Mouse (Mus musculus): Measurements from ENCODE around the gene Gm7534.
"Not testable (repeated sequence)": the region's sequence is repeated elsewhere in the genome, so short reads cannot be mapped to it uniquely, and the experiment has no call there.

The Gm7534 gene

GRCm38 (mm10) chr4:134203340-134203896 is 614 bp upstream of the Gm7534 start:
- DNase-seq (ENCODE audit: low spot score in 2 of 2), result no peak

- DNase-seq (ENCODE audit: low spot score in 2 of 2), result no peak
Observed at GRCm38 (mm10) chr4:134199371-134199770, 3.4 kb downstream of the Gm7534 start.

GRCm38 (mm10) chr4:134186268-134186667 is 16.5 kb downstream of the Gm7534 start:
- DNase-seq (ENCODE audit: low spot score in 2 of 2), result no peak

- DNase-seq (ENCODE audit: low spot score in 2 of 2), result no peak
Observed at GRCm38 (mm10) chr4:134185569-134185968, 17.2 kb downstream of the Gm7534 start.

- DNase-seq (ENCODE audit: low spot score in 2 of 2), result no peak
Observed at GRCm38 (mm10) chr4:134183711-134184110, 19.1 kb downstream of the Gm7534 start.

- DNase-seq (ENCODE audit: low spot score in 2 of 2), result no peak
Observed at GRCm38 (mm10) chr4:134181825-134182224, 21.0 kb downstream of the Gm7534 start.

- DNase-seq (ENCODE audit: low spot score in 2 of 2), result no peak
Observed at GRCm38 (mm10) chr4:134181112-134181511, 21.7 kb downstream of the Gm7534 start.

GRCm38 (mm10) chr4:134172391-134172790 is 30.4 kb downstream of the Gm7534 start:
- DNase-seq (ENCODE audit: low spot score in 2 of 2), result peak in 1 of 2 experiments; percentile 27

GRCm38 (mm10) chr4:134166906-134167305 is 35.9 kb downstream of the Gm7534 start:
- no peak for DNase-seq (ENCODE audit: low spot score in 2 of 2)

- DNase-seq (ENCODE audit: low spot score in 2 of 2), result no peak
Observed at GRCm38 (mm10) chr4:134165548-134166465, 37.0 kb downstream of the Gm7534 start.

GRCm38 (mm10) chr4:134165024-134165423 is 37.8 kb downstream of the Gm7534 start:
- no peak for DNase-seq (ENCODE audit: low spot score in 2 of 2)

- DNase-seq (ENCODE audit: low spot score in 2 of 2), result no peak
Observed at GRCm38 (mm10) chr4:134164591-134164990, 38.2 kb downstream of the Gm7534 start.

GRCm38 (mm10) chr4:134160071-134160470 is 42.7 kb downstream of the Gm7534 start:
- DNase-seq (ENCODE audit: low spot score in 2 of 2), result peak in 1 of 2 experiments; percentile 19

GRCm38 (mm10) chr4:134158774-134159173 is 44.0 kb downstream of the Gm7534 start:
- no peak for DNase-seq (ENCODE audit: low spot score in 2 of 2)

- DNase-seq (ENCODE audit: low spot score in 2 of 2), result no peak
Observed at GRCm38 (mm10) chr4:134157558-134157957, 45.2 kb downstream of the Gm7534 start.

GRCm38 (mm10) chr4:134156744-134157143 is 46.1 kb downstream of the Gm7534 start:
- DNase-seq (ENCODE audit: low spot score in 2 of 2), result peak; percentile 30 to 67

GRCm38 (mm10) chr4:134155961-134156465 is 46.8 kb downstream of the Gm7534 start:
- no peak for DNase-seq (ENCODE audit: low spot score in 2 of 2)

- DNase-seq (ENCODE audit: low spot score in 2 of 2), result no peak
Observed at GRCm38 (mm10) chr4:134155531-134155930, 47.3 kb downstream of the Gm7534 start.

GRCm38 (mm10) chr4:134154354-134154753 is 48.5 kb downstream of the Gm7534 start:
- DNase-seq (ENCODE audit: low spot score in 2 of 2), result no peak

GRCm38 (mm10) chr4:134153656-134154055 is 49.1 kb downstream of the Gm7534 start:
- no peak for DNase-seq (ENCODE audit: low spot score in 2 of 2)

GRCm38 (mm10) chr4:134152112-134152511 is 50.7 kb downstream of the Gm7534 start:
- no peak for DNase-seq (ENCODE audit: low spot score in 2 of 2)

GRCm38 (mm10) chr4:134149389-134149788 is 53.4 kb downstream of the Gm7534 start:
- no peak for DNase-seq (ENCODE audit: low spot score in 2 of 2)

GRCm38 (mm10) chr4:134144297-134144696 is 58.5 kb downstream of the Gm7534 start:
- not testable (repeated sequence) for DNase-seq (ENCODE audit: low spot score in 2 of 2)
